Mouse (Mus musculus) lung, adult 2 months (tissue): ENCODE data around the gene Mansc1.

ENCODE experiments used
- CTCF ChIP-seq: fragments of 200-500 bp; IDR thresholded peaks from 2 replicates; pipeline ENCODE4 v1.5.1; 2011; ENCODE audit warnings: mild to moderate bottlenecking, low read length, control low read depth; ENCODE audit not compliant: insufficient read depth
- POLR2A ChIP-seq: fragments of 200-500 bp; IDR thresholded peaks from 2 replicates; pipeline ENCODE4 v1.6.1; 2011; ENCODE audit warnings: low read depth, mild to moderate bottlenecking, control low read depth, low read length, borderline replicate concordance; ENCODE audit errors: extremely low read depth

DNA sequence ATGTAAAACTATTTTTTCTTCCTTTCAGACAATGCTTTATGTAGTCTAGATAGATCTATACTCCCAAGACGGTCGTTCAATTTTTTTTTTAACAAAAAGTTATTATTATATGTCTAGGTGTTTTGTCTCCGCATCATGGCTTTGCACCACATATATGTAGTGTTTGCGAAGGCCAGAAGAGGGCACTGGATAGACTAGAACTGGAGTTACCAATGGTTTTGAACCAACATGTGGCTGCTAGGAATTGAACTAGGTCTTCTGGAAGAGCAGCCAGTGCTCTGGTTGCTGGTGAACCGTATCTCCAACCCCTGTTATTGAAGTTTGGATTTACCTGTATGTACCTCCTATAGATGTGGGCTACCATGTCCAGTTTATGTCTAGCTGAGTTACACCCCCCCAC lies 11.0 kb upstream of the Mansc1 start:
- TF ChIP-seq POLR2A (no peak), CTCF (no peak)
